Mouse (Mus musculus) embryonic facial prominence, embryonic 12.5 days (tissue): ENCODE measurements around the gene Ssh2. TPM values are rescaled to one million over a fixed set of nuclear protein-coding genes. Genes with fewer than 3 reads are reported as not detected.

ENCODE experiments used
- ATAC-seq: fragments of 200-750 bp; cut with Nextera tagmentation; 2 replicates; pipeline ENCODE4 v1.8.0; 2017; ENCODE audit not compliant: insufficient number of reproducible peaks, insufficient read depth, low FRiP score, low TSS enrichment
- H3K27ac ChIP-seq: fragments of 300-500 bp; sonication (generic); 2 replicates; pipeline ENCODE4 v1.5.1; 2016; ENCODE audit warnings: mild to moderate bottlenecking
- H3K27me3 ChIP-seq: fragments of 300-500 bp; sonication (generic); 2 replicates; pipeline ENCODE4 v1.6.1; 2016; ENCODE audit warnings: mild to moderate bottlenecking, moderate library complexity
- H3K36me3 ChIP-seq: fragments of 300-500 bp; sonication (generic); 2 replicates; pipeline ENCODE4 v1.6.1; 2016; ENCODE audit warnings: mild to moderate bottlenecking
- H3K4me1 ChIP-seq: fragments of 300-500 bp; sonication (generic); 2 replicates; pipeline ENCODE4 v1.6.1; 2016
- H3K4me2 ChIP-seq: fragments of 300-500 bp; sonication (generic); replicated peaks from 2 replicates; pipeline ENCODE4 v1.6.1; 2016; ENCODE audit warnings: mild to moderate bottlenecking, moderate library complexity
- H3K4me3 ChIP-seq: fragments of 300-500 bp; sonication (generic); 2 replicates; pipeline ENCODE4 v1.5.1; 2016; ENCODE audit warnings: mild to moderate bottlenecking
- H3K9ac ChIP-seq: fragments of 300-500 bp; sonication (generic); 2 replicates; pipeline ENCODE4 v1.6.1; 2016; ENCODE audit warnings: mild to moderate bottlenecking, moderate library complexity
- H3K9me3 ChIP-seq: fragments of 300-500 bp; sonication (generic); 2 replicates; pipeline ENCODE4 v1.6.1; 2016; ENCODE audit warnings: mild to moderate bottlenecking, moderate library complexity
- WGBS: fragments of 180-500 bp; shearing (Covaris S2); methylation state at CpG from one replicate; pipeline ENCODE4 v1.1.7; 2016; 5-methylcytosine and 5-hydroxymethylcytosine counted together
- polyA plus RNA-seq: library from polyadenylated mRNA; unstranded; fragments of >200 nt; fragmentation: Nextera tagmentation; extraction: Ambion mirVana; gene quantifications from 2 replicates; pipeline ENCODE4 v1.2.1, GENCODE M21; 2016

The Ssh2 gene
- polyA plus RNA-seq, 1 experiment from 2014 or later = 10.5 TPM

- ATAC-seq = no peak
- Histone ChIP-seq H3K27ac (no peak overlapping the region), H3K4me2 (no peak overlapping the region), H3K4me1 (peaks cover 18% of the 10 kb centered on the region), H3K4me3 (no peak overlapping the region), H3K9ac (no peak overlapping the region), H3K36me3 (peaks cover 51% of the 10 kb centered on the region), H3K9me3 (no peaks in the 10 kb centered on the region), H3K27me3 (no peaks in the 10 kb centered on the region)
- 76% methylated on average over 4 of the region's 4 CpGs for WGBS
Measured at GRCm38 (mm10) chr11:77507426-77507825, 291.3 kb downstream of the Ssh2 start.

- H3K36me3 ChIP-seq = peaks cover 42% of the 10 kb centered on the region
- ATAC-seq = peak; percentile 49; the same call in 1 of the 2 replicates
- H3K9ac ChIP-seq = peak overlapping the region; percentile 48
- H3K27me3 ChIP-seq = no peaks in the 10 kb centered on the region
- peaks cover 20% of the 10 kb centered on the region for H3K4me1 ChIP-seq
- H3K9me3 ChIP-seq = no peaks in the 10 kb centered on the region
- peak overlapping the region; percentile 72 for H3K4me2 ChIP-seq
- WGBS = 18% methylated on average over 49 of the region's 49 CpGs
- H3K27ac ChIP-seq = peak overlapping the region; percentile 72
- peak overlapping the region; percentile 37 for H3K4me3 ChIP-seq
Measured at GRCm38 (mm10) chr11:77508068-77509021, 292.3 kb downstream of the Ssh2 start.

Other genes with a start within 250 kb of the Ssh2 start
- 0.75 and 0.87 TPM in 2 replicates for gene Slc6a4, start 217.7 kb upstream of the Ssh2 start, polyA plus RNA-seq
- gene Nsrp1, start 137.9 kb upstream of the Ssh2 start, polyA plus RNA-seq = 70.4 and 72.2 TPM in 2 replicates
- 0.32 and 0.38 TPM in 2 replicates for gene Efcab5, start 27.3 kb upstream of the Ssh2 start, polyA plus RNA-seq
- 0.15 and 0.22 TPM in 2 replicates for gene Coro6, start 246.1 kb downstream of the Ssh2 start, polyA plus RNA-seq